Comparison of ENCODE assay signal across 12 mouse cellular contexts in genomic region chr14:45382912-45383311, GRCm38 (mm10). TPM values are rescaled to one million over a fixed set of nuclear protein-coding genes. Genes with fewer than 3 reads are reported as not detected.
DNase-seq lines count a peak whose midpoint lies in the region; ATAC-seq and TF ChIP-seq lines count a peak whose summit lies in the region.
"Had no signal": no experiment of that assay in that cellular context is flagged by ENCODE, and none has a peak within 500 bp of the region (broad histone marks: within the 10 kb centered on the region; RNA-seq: fewer than 3 reads in every experiment).

No protein-coding gene starts in this region.

- H3K9me3 ChIP-seq in lung, embryonic 14.5 days (ENCODE audit: low read depth, low read length): no peaks in the 10 kb centered on the region
- H3K9me3 ChIP-seq: heart, embryonic 15.5 days; hindbrain, embryonic 15.5 days had no signal

- no peak overlapping the region for H3K27ac ChIP-seq in cerebellum, adult 2 months (ENCODE audit: insufficient read depth, low read length)
- H3K27ac ChIP-seq in lung, embryonic 14.5 days (ENCODE audit: low read depth): no peak overlapping the region
- no peak overlapping the region for H3K27ac ChIP-seq in small intestine, adult 2 months (ENCODE audit: insufficient read depth, low read depth, low read length)
- H3K27ac ChIP-seq: heart, embryonic 15.5 days; hindbrain, embryonic 15.5 days had no signal

- peak; percentile 22; the same call in 1 of the 2 replicates for TF ChIP-seq CTCF in cerebellum, adult 2 months (IDR thresholded peaks at IDR 0.05; ENCODE audit: borderline replicate concordance, insufficient read depth, low read depth, low read length)
- TF ChIP-seq CTCF in lung, embryonic 14.5 days (IDR thresholded peaks at IDR 0.05; ENCODE audit: low read depth): peak; percentile 38; the same call in 1 of the 2 replicates
- TF ChIP-seq CTCF in small intestine, adult 2 months (IDR thresholded peaks at IDR 0.05; ENCODE audit: extremely low read depth, insufficient read length, insufficient replicate concordance, low read depth, low read length): peak; percentile 62; the same call in 1 of the 2 replicates

- no peaks in the 10 kb centered on the region; the same call in 1 of the 2 replicates for H3K4me1 ChIP-seq in cerebellum, adult 2 months (ENCODE audit: control insufficient read depth, insufficient read depth, low read length)
- 0 out of 2 replicates have a peak, but pooled peaks cover 2% of the 10 kb centered on the region for H3K4me1 ChIP-seq in lung, embryonic 14.5 days (ENCODE audit: insufficient read depth)
- H3K4me1 ChIP-seq in small intestine, adult 2 months (ENCODE audit: control insufficient read depth, insufficient read depth, insufficient read length, low read length): peaks cover 2% of the 10 kb centered on the region; the same call in 1 of the 2 replicates

- ATAC-seq in lung, embryonic 14.5 days (ENCODE audit: insufficient read depth): no peak

- H3K27me3 ChIP-seq in cerebellum, adult 2 months (ENCODE audit: control insufficient read depth, insufficient read depth, low read length): no peaks in the 10 kb centered on the region
- no peaks in the 10 kb centered on the region for H3K27me3 ChIP-seq in lung, embryonic 14.5 days (ENCODE audit: insufficient read depth, low read length)
- H3K27me3 ChIP-seq in small intestine, adult 2 months (ENCODE audit: control insufficient read depth, insufficient read depth, low read length): no peaks in the 10 kb centered on the region
- H3K27me3 ChIP-seq: heart, embryonic 15.5 days; hindbrain, embryonic 15.5 days had no signal

- DNase-seq in cerebellum, adult 2 months: no peak
- no peak for DNase-seq in cerebellum, adult 11 months
- DNase-seq in lung, embryonic 14.5 days: no peak
- DNase-seq in lung, postnatal 10 days: no peak
- peak; percentile 41 for DNase-seq in ZHBTc4 (ENCODE audit: low read depth, low spot score)
- DNase-seq in frontal cortex, postnatal 36 days (ENCODE audit: low spot score in 2 of 2): no peak
- no peak for DNase-seq in left cerebral cortex, adult 9 months (ENCODE audit: low spot score in 2 of 2)
- DNase-seq: lung, postnatal 14 days; thymus, postnatal 25 days had no signal

- WGBS in cerebellum, adult 2 months: 79% methylated on average over 4 of the region's 4 CpGs
- WGBS in lung, embryonic 14.5 days: 82% methylated on average over 4 of the region's 4 CpGs
- WGBS in small intestine, adult 2 months: 67% methylated on average over 4 of the region's 4 CpGs

- H3K4me3 ChIP-seq in cerebellum, adult 2 months (replicated peaks; ENCODE audit: insufficient read depth, low read depth, low read length): no peak overlapping the region
- no peak overlapping the region for H3K4me3 ChIP-seq in lung, embryonic 14.5 days (ENCODE audit: low read depth, low read length)
- no peak overlapping the region for H3K4me3 ChIP-seq in small intestine, adult 2 months (ENCODE audit: low read depth, low read length)
- H3K4me3 ChIP-seq: heart, embryonic 15.5 days; hindbrain, embryonic 15.5 days had no signal

- H3K4me2 ChIP-seq in lung, embryonic 14.5 days: no peak overlapping the region
- H3K4me2 ChIP-seq: heart, embryonic 15.5 days; hindbrain, embryonic 15.5 days had no signal

- H3K36me3 ChIP-seq in lung, embryonic 14.5 days (ENCODE audit: insufficient read depth): peaks cover 40% of the 10 kb centered on the region
- H3K36me3 ChIP-seq in small intestine, adult 2 months (ENCODE audit: control insufficient read depth, insufficient read depth, low read length): peaks cover 16% of the 10 kb centered on the region

- no peak overlapping the region for H3K9ac ChIP-seq in lung, embryonic 14.5 days
- H3K9ac ChIP-seq: heart, embryonic 15.5 days; hindbrain, embryonic 15.5 days had no signal

- TF ChIP-seq POLR2A in cerebellum, adult 2 months (IDR thresholded peaks at IDR 0.05; ENCODE audit: borderline replicate concordance, insufficient read depth, low read length): no peak
- TF ChIP-seq POLR2A in small intestine, adult 2 months (IDR thresholded peaks at IDR 0.05; ENCODE audit: low read depth, low read length): no peak

RNA-seq across cellular contexts. Expression of gene Gnpnat1, which starts 21.8 kb away (rescaled TPM):
- 14.1 and 14.4 TPM in 2 replicates for polyA plus RNA-seq in cerebellum, adult 2 months (2012; rRNA removed)
- polyA plus RNA-seq in lung, embryonic 14.5 days (2014; fragmentation: Nextera tagmentation; extraction: Ambion mirVana): 54.9 and 57.3 TPM in 2 replicates
- 0.79 and 1.2 TPM in 2 replicates for polyA plus RNA-seq in small intestine, adult 2 months (2012; rRNA removed)

RNA-seq across cellular contexts. Expression of gene Styx, which starts 32.0 kb away (rescaled TPM):
- 14.7 and 17.2 TPM in 2 replicates for polyA plus RNA-seq in cerebellum, adult 2 months (2012; rRNA removed)
- 71.0 and 74.6 TPM in 2 replicates for polyA plus RNA-seq in lung, embryonic 14.5 days (2014; fragmentation: Nextera tagmentation; extraction: Ambion mirVana)
- 5.5 and 19.3 TPM in 2 replicates for polyA plus RNA-seq in small intestine, adult 2 months (2012; rRNA removed)

RNA-seq across cellular contexts. Expression of gene Psmc6, which starts 53.3 kb away (rescaled TPM):
- polyA plus RNA-seq in cerebellum, adult 2 months (2012; rRNA removed): 115 and 116 TPM in 2 replicates
- 186 and 195 TPM in 2 replicates for polyA plus RNA-seq in lung, embryonic 14.5 days (2014; fragmentation: Nextera tagmentation; extraction: Ambion mirVana)
- 3.3 and 4.8 TPM in 2 replicates for polyA plus RNA-seq in small intestine, adult 2 months (2012; rRNA removed)

Comparison
In these comparisons a context has a peak if more than half of its experiments do, and no peak if none do; other contexts are left out.
1. RNA of gene Psmc6, which starts 53.3 kb away (polyA plus RNA-seq): 186 to 195 TPM in lung, embryonic 14.5 days and 115 to 116 TPM in cerebellum, adult 2 months; 3.3 to 4.8 TPM in small intestine, adult 2 months; every median in the first group is over 10 times any median in the second.
2. Peak in every context shown above with its lines, with median percentiles within 50 percentile points of each other: CTCF ChIP-seq.